Mouse (Mus musculus) Patski (cell line): Measurements from ENCODE around the gene Ncapd2. TPM values are rescaled to one million over a fixed set of nuclear protein-coding genes. Genes with fewer than 3 reads are reported as not detected.

Source experiments
- ATAC-seq: fragments of 100-300 bp; one replicate; pipeline ENCODE4 v1.8.0; 2021
- CTCF ChIA-PET: fragments of 350-600 bp; sonication (Branson Sonifier 250); formaldehyde crosslinking; loops from one replicate; lab custom pipeline; 2022; ENCODE audit warnings: inconsistent platforms; lab: Charles Lee
- POLR2A ChIA-PET: fragments of 350-600 bp; sonication (Branson Sonifier 250); formaldehyde crosslinking; loops from one replicate; lab custom pipeline; 2022; ENCODE audit warnings: antibody characterized with exemption, inconsistent platforms; lab: Charles Lee
- DNase-seq: peaks from one replicate; pipeline ENCODE4 v3.0.0-alpha.2; 2011; ENCODE audit warnings: low read depth, low spot score
- H3K27me3 ChIP-seq: fragments of 371-371 bp; one replicate; pipeline ENCODE4 v1.5.1; 2021
- CTCF ChIP-seq: fragments of 100-300 bp; IDR thresholded peaks from one replicate; pipeline ENCODE4 v1.5.1; 2021
- in situ Hi-C: fragments of 300-500 bp; cut with MboI; formaldehyde crosslinking; loops from 3 replicates; pipeline ENCODE4 v1.11.1; 2018; ENCODE audit warnings: low pct_unique_long_range_greater_than_20kb, mixed read lengths
- polyA plus RNA-seq: library from polyadenylated mRNA; unstranded; gene quantifications from one replicate; pipeline ENCODE4 v1.2.3, GENCODE M21; 2021

The Ncapd2 gene
- polyA plus RNA-seq, 1 experiment from 2014 or later, result 73.8 TPM

- DNase-seq (no peak), ATAC-seq (no peak)
- CTCF ChIA-PET, result interaction anchor here (0.6 to 2.1 kb wide), 3 partner anchors 12 to 59 kb away, joined by 3 to 10 read pairs (median 6); no protein-coding TSS in a partner anchor
- POLR2A ChIA-PET, result interaction anchor here (0.9 to 1.6 kb wide), 2 partner anchors 9 to 15 kb away, joined by 3 to 4 read pairs; partner anchors contain the start of gene Tapbpl
- no peak for TF ChIP-seq CTCF
- in situ Hi-C loops, result loop anchor here (5.0 kb wide), 1 partner anchor 55 kb away; no protein-coding TSS in a partner anchor
- H3K27me3 ChIP-seq, result no peaks in the 10 kb centered on the region
Observed at GRCm38 (mm10) chr6:125216898-125217297, 25.4 kb upstream of the Ncapd2 start.

- CTCF ChIA-PET, result interaction anchor here (1.1 to 2.1 kb wide), 5 partner anchors 10 to 60 kb away, joined by 3 to 10 read pairs (median 6); no protein-coding TSS in a partner anchor
- no peak for TF ChIP-seq CTCF
- in situ Hi-C loops, result loop anchor here (5.0 kb wide), 1 partner anchor 57 kb away; no protein-coding TSS in a partner anchor
- POLR2A ChIA-PET, result interaction anchor here (1.6 kb wide), 1 partner anchor 17 kb away, joined by 4 read pairs; the partner anchor contains the start of gene Tapbpl
- DNase-seq (peak; percentile 97), ATAC-seq (peak; percentile 96)
- peaks cover 10% of the 10 kb centered on the region for H3K27me3 ChIP-seq
Observed at GRCm38 (mm10) chr6:125215148-125215954, 23.9 kb upstream of the Ncapd2 start, which contains the start of gene Vamp1. Gene Vamp1 (plus strand): TSS chr6:125215551.

GRCm38 (mm10) chr6:125213715-125214114, 22.2 kb upstream of the Ncapd2 start:
- ChIA-PET POLR2A (interaction anchor here (0.6 kb wide), 1 partner anchor 62 kb away, joined by 4 read pairs; no protein-coding TSS in a partner anchor), CTCF (interaction anchor here (1.1 kb wide), 1 partner anchor 11 kb away, joined by 3 read pairs; no protein-coding TSS in a partner anchor)
- no peak for TF ChIP-seq CTCF
- in situ Hi-C loops, result no loop called here
- ATAC-seq, result no peak
- no peak for DNase-seq
- peaks cover 17% of the 10 kb centered on the region for H3K27me3 ChIP-seq

- POLR2A ChIA-PET, result no interaction called here
- CTCF ChIA-PET, result no interaction called here
- no peak for TF ChIP-seq CTCF
- peaks cover 18% of the 10 kb centered on the region for H3K27me3 ChIP-seq
- ATAC-seq (no peak), DNase-seq (no peak)
- in situ Hi-C loops, result no loop called here
Observed at GRCm38 (mm10) chr6:125213129-125213528, 21.6 kb upstream of the Ncapd2 start.

- ChIA-PET CTCF (no interaction called here), POLR2A (interaction anchor here (1.0 kb wide), 1 partner anchor 15 kb away, joined by 3 read pairs; no protein-coding TSS in a partner anchor)
- DNase-seq, result no peak
- H3K27me3 ChIP-seq, result peaks cover 18% of the 10 kb centered on the region
- ATAC-seq, result no peak
- TF ChIP-seq CTCF, result no peak
- in situ Hi-C loops, result no loop called here
Observed at GRCm38 (mm10) chr6:125212621-125213020, 21.1 kb upstream of the Ncapd2 start.

GRCm38 (mm10) chr6:125210436-125210835, 18.9 kb upstream of the Ncapd2 start:
- CTCF ChIA-PET, result interaction anchor here (1.3 kb wide), 1 partner anchor 61 kb away, joined by 3 read pairs; no protein-coding TSS in a partner anchor
- peaks cover 18% of the 10 kb centered on the region for H3K27me3 ChIP-seq
- peak; percentile 43 for TF ChIP-seq CTCF
- POLR2A ChIA-PET, result no interaction called here
- no peak for DNase-seq
- ATAC-seq, result no peak
- in situ Hi-C loops, result no loop called here

GRCm38 (mm10) chr6:125197166-125197565, 5.7 kb upstream of the Ncapd2 start:
- ATAC-seq (no peak), DNase-seq (no peak)
- H3K27me3 ChIP-seq, result no peaks in the 10 kb centered on the region
- ChIA-PET CTCF (interaction anchor here (3.1 kb wide), 1 partner anchor 74 kb away, joined by 8 read pairs; no protein-coding TSS in a partner anchor), POLR2A (no interaction called here)
- in situ Hi-C loops, result no loop called here
- TF ChIP-seq CTCF, result no peak

GRCm38 (mm10) chr6:125196301-125196700, 4.8 kb upstream of the Ncapd2 start:
- ATAC-seq, result no peak
- TF ChIP-seq CTCF, result no peak
- in situ Hi-C loops, result no loop called here
- CTCF ChIA-PET, result interaction anchor here (3.1 kb wide), 1 partner anchor 75 kb away, joined by 8 read pairs; no protein-coding TSS in a partner anchor
- DNase-seq, result no peak
- POLR2A ChIA-PET, result no interaction called here
- no peaks in the 10 kb centered on the region for H3K27me3 ChIP-seq

GRCm38 (mm10) chr6:125195541-125196075, 4.1 kb upstream of the Ncapd2 start:
- H3K27me3 ChIP-seq, result no peaks in the 10 kb centered on the region
- no peak for TF ChIP-seq CTCF
- in situ Hi-C loops, result no loop called here
- DNase-seq, result no peak
- ATAC-seq, result no peak
- ChIA-PET CTCF (interaction anchor here (3.1 kb wide), 1 partner anchor 76 kb away, joined by 8 read pairs; no protein-coding TSS in a partner anchor), POLR2A (no interaction called here)

- no peak for TF ChIP-seq CTCF
- POLR2A ChIA-PET, result interaction anchor here (0.6 kb wide), 1 partner anchor 19 kb away, joined by 5 read pairs; no protein-coding TSS in a partner anchor
Observed at GRCm38 (mm10) chr6:125193390-125193789, 1.9 kb upstream of the Ncapd2 start.

More at GRCm38 (mm10) chr6:125193390-125193789, 1.9 kb upstream of the Ncapd2 start:
- ATAC-seq (no peak), DNase-seq (no peak)
- H3K27me3 ChIP-seq, result no peaks in the 10 kb centered on the region
- in situ Hi-C loops, result no loop called here
- CTCF ChIA-PET, result interaction anchor here (0.9 kb wide), 1 partner anchor 36 kb away, joined by 3 read pairs; no protein-coding TSS in a partner anchor
